Mouse (Mus musculus) frontal cortex, adult (tissue): ENCODE data around the gene Runx1.

Experiments used
- ATAC-seq: cut with Nextera tagmentation; 2 replicates; pipeline ENCODE4 v1.9.2; 2017; ENCODE audit warnings: mild to moderate bottlenecking, moderate library complexity, mixed read lengths; ENCODE audit not compliant: low TSS enrichment

Runx1 gene

GRCm38 (mm10) chr16:92571246-92571645, 254.7 kb downstream of the Runx1 start:
- no peak for ATAC-seq

- no peak for ATAC-seq
These were observed 259.8 kb downstream of the Runx1 start for GRCm38 (mm10) chr16:92566146-92566545.

GRCm38 (mm10) chr16:92565708-92566107, 260.2 kb downstream of the Runx1 start:
- ATAC-seq: peak; percentile 92

- ATAC-seq: 0 out of 2 replicates have a peak, but pooled peaks have one; percentile 16
These were observed 260.7 kb downstream of the Runx1 start for GRCm38 (mm10) chr16:92565291-92565690.

GRCm38 (mm10) chr16:92555051-92555450, 270.9 kb downstream of the Runx1 start:
- no peak for ATAC-seq

GRCm38 (mm10) chr16:92552858-92553257, 273.1 kb downstream of the Runx1 start:
- no peak for ATAC-seq

- no peak for ATAC-seq
These were observed 273.9 kb downstream of the Runx1 start for GRCm38 (mm10) chr16:92552106-92552382.
